Mouse (Mus musculus): ENCODE results near the gene Cstad. TPM values are rescaled to one million over a fixed set of nuclear protein-coding genes. Genes with fewer than 3 reads are reported as not detected.
A peak's percentile ranks its signal among the peaks of the same experiment; 100 is the strongest.

Cstad gene
- polyA plus RNA-seq, 1 experiment from 2014 or later, result 1.4 TPM

- 87% methylated on average over 1 of the region's 1 CpGs for WGBS
- no peaks in the 10 kb centered on the region for H3K4me1 ChIP-seq (ENCODE audit: control insufficient read depth, insufficient read depth, low read length)
- no peak for ATAC-seq (replicated peaks; ENCODE audit: extremely low read depth, insufficient read depth, low FRiP score)
- H3K36me3 ChIP-seq (ENCODE audit: control insufficient read depth, insufficient read depth), result no peaks in the 10 kb centered on the region
- no peaks in the 10 kb centered on the region for H3K9me3 ChIP-seq (replicated peaks; ENCODE audit: control insufficient read depth, low read length)
- no peak overlapping the region for H3K4me2 ChIP-seq (ENCODE audit: low read depth, low read length)
- no peak overlapping the region for H3K4me3 ChIP-seq (ENCODE audit: low read length)
- no peak overlapping the region for H3K27ac ChIP-seq (ENCODE audit: low read length)
- no peaks in the 10 kb centered on the region for H3K27me3 ChIP-seq (ENCODE audit: control insufficient read depth, insufficient read depth, low read length)
- H3K9ac ChIP-seq (ENCODE audit: low read length), result peak overlapping the region; percentile 7; the same call in 1 of the 2 replicates
These were observed 35.3 kb upstream of the Cstad start for GRCm38 (mm10) chr2:30559552-30559951.

GRCm38 (mm10) chr2:30562553-30562952 is 32.3 kb upstream of the Cstad start:
- H3K4me1 ChIP-seq (ENCODE audit: control insufficient read depth, insufficient read depth, low read length), result peaks cover 6% of the 10 kb centered on the region; the same call in 1 of the 2 replicates
- WGBS, result 80% methylated on average over 3 of the region's 3 CpGs
- H3K27me3 ChIP-seq (ENCODE audit: control insufficient read depth, insufficient read depth, low read length), result no peaks in the 10 kb centered on the region
- no peak overlapping the region for H3K9ac ChIP-seq (ENCODE audit: low read length)
- no peak overlapping the region for H3K27ac ChIP-seq (ENCODE audit: low read length)
- H3K4me3 ChIP-seq (ENCODE audit: low read length), result no peak overlapping the region
- no peaks in the 10 kb centered on the region for H3K36me3 ChIP-seq (ENCODE audit: control insufficient read depth, insufficient read depth)
- no peaks in the 10 kb centered on the region for H3K9me3 ChIP-seq (replicated peaks; ENCODE audit: control insufficient read depth, low read length)
- no peak for ATAC-seq (replicated peaks; ENCODE audit: extremely low read depth, insufficient read depth, low FRiP score)
- H3K4me2 ChIP-seq (ENCODE audit: low read depth, low read length), result no peak overlapping the region

GRCm38 (mm10) chr2:30571647-30572046 is 23.2 kb upstream of the Cstad start:
- no peaks in the 10 kb centered on the region for H3K27me3 ChIP-seq (ENCODE audit: control insufficient read depth, insufficient read depth, low read length)
- WGBS, result 90% methylated on average over 4 of the region's 4 CpGs
- ATAC-seq (replicated peaks; ENCODE audit: extremely low read depth, insufficient read depth, low FRiP score), result no peak

GRCm38 (mm10) chr2:30573522-30573921 is 21.3 kb upstream of the Cstad start:
- Histone ChIP-seq H3K27me3 (ENCODE audit: control insufficient read depth, insufficient read depth, low read length) (no peaks in the 10 kb centered on the region), H3K27ac (ENCODE audit: low read length) (no peak overlapping the region), H3K4me3 (ENCODE audit: low read length) (no peak overlapping the region), H3K4me1 (ENCODE audit: control insufficient read depth, insufficient read depth, low read length) (no peaks in the 10 kb centered on the region), H3K9ac (ENCODE audit: low read length) (no peak overlapping the region), H3K9me3 (replicated peaks; ENCODE audit: control insufficient read depth, low read length) (peaks cover 2% of the 10 kb centered on the region; the same call in 1 of the 2 replicates), H3K36me3 (ENCODE audit: control insufficient read depth, insufficient read depth) (no peaks in the 10 kb centered on the region), H3K4me2 (ENCODE audit: low read depth, low read length) (no peak overlapping the region)
- 76% methylated on average over 4 of the region's 4 CpGs for WGBS
- no peak for ATAC-seq (replicated peaks; ENCODE audit: extremely low read depth, insufficient read depth, low FRiP score)

More at GRCm38 (mm10) chr2:30571647-30572046, 23.2 kb upstream of the Cstad start:
- no peak overlapping the region for H3K9ac ChIP-seq (ENCODE audit: low read length)
- H3K4me1 ChIP-seq (ENCODE audit: control insufficient read depth, insufficient read depth, low read length), result peaks cover 6% of the 10 kb centered on the region; the same call in 1 of the 2 replicates
- H3K4me2 ChIP-seq (ENCODE audit: low read depth, low read length), result no peak overlapping the region
- H3K9me3 ChIP-seq (replicated peaks; ENCODE audit: control insufficient read depth, low read length), result peaks cover 2% of the 10 kb centered on the region; the same call in 1 of the 2 replicates
- H3K27ac ChIP-seq (ENCODE audit: low read length), result no peak overlapping the region
- no peak overlapping the region for H3K4me3 ChIP-seq (ENCODE audit: low read length)
- no peaks in the 10 kb centered on the region for H3K36me3 ChIP-seq (ENCODE audit: control insufficient read depth, insufficient read depth)

- WGBS, result 90% methylated on average over 9 of the region's 9 CpGs
These were observed 17.8 kb upstream of the Cstad start for GRCm38 (mm10) chr2:30577010-30577409.

GRCm38 (mm10) chr2:30578006-30578405 is 16.8 kb upstream of the Cstad start:
- Histone ChIP-seq H3K9ac (ENCODE audit: low read length) (no peak overlapping the region), H3K27me3 (ENCODE audit: control insufficient read depth, insufficient read depth, low read length) (no peaks in the 10 kb centered on the region), H3K9me3 (replicated peaks; ENCODE audit: control insufficient read depth, low read length) (peaks cover 8% of the 10 kb centered on the region; the same call in 1 of the 2 replicates), H3K4me3 (ENCODE audit: low read length) (no peak overlapping the region), H3K27ac (ENCODE audit: low read length) (no peak overlapping the region), H3K4me2 (ENCODE audit: low read depth, low read length) (no peak overlapping the region), H3K4me1 (ENCODE audit: control insufficient read depth, insufficient read depth, low read length) (no peaks in the 10 kb centered on the region), H3K36me3 (ENCODE audit: control insufficient read depth, insufficient read depth) (no peaks in the 10 kb centered on the region)
- 56% methylated on average over 2 of the region's 2 CpGs for WGBS
- no peak for ATAC-seq (replicated peaks; ENCODE audit: extremely low read depth, insufficient read depth, low FRiP score)

More at GRCm38 (mm10) chr2:30577010-30577409, 17.8 kb upstream of the Cstad start:
- no peaks in the 10 kb centered on the region for H3K27me3 ChIP-seq (ENCODE audit: control insufficient read depth, insufficient read depth, low read length)
- H3K4me2 ChIP-seq (ENCODE audit: low read depth, low read length), result no peak overlapping the region
- no peaks in the 10 kb centered on the region for H3K36me3 ChIP-seq (ENCODE audit: control insufficient read depth, insufficient read depth)
- H3K9me3 ChIP-seq (replicated peaks; ENCODE audit: control insufficient read depth, low read length), result peaks cover 7% of the 10 kb centered on the region; the same call in 1 of the 2 replicates
- no peak overlapping the region for H3K27ac ChIP-seq (ENCODE audit: low read length)
- no peak overlapping the region for H3K9ac ChIP-seq (ENCODE audit: low read length)
- H3K4me1 ChIP-seq (ENCODE audit: control insufficient read depth, insufficient read depth, low read length), result no peaks in the 10 kb centered on the region
- ATAC-seq (replicated peaks; ENCODE audit: extremely low read depth, insufficient read depth, low FRiP score), result no peak
- H3K4me3 ChIP-seq (ENCODE audit: low read length), result no peak overlapping the region

- ATAC-seq (replicated peaks; ENCODE audit: extremely low read depth, insufficient read depth, low FRiP score), result no peak
- 40% methylated on average over 8 of the region's 8 CpGs for WGBS
- H3K4me1 ChIP-seq (ENCODE audit: control insufficient read depth, insufficient read depth, low read length), result peaks cover 5% of the 10 kb centered on the region
These were observed 7.7 kb upstream of the Cstad start for GRCm38 (mm10) chr2:30587161-30587560.

GRCm38 (mm10) chr2:30587671-30588070 is 7.2 kb upstream of the Cstad start:
- Histone ChIP-seq H3K9me3 (replicated peaks; ENCODE audit: control insufficient read depth, low read length) (no peaks in the 10 kb centered on the region), H3K9ac (ENCODE audit: low read length) (no peak overlapping the region), H3K4me3 (ENCODE audit: low read length) (no peak overlapping the region), H3K4me2 (ENCODE audit: low read depth, low read length) (no peak overlapping the region), H3K27ac (ENCODE audit: low read length) (no peak overlapping the region), H3K4me1 (ENCODE audit: control insufficient read depth, insufficient read depth, low read length) (peaks cover 5% of the 10 kb centered on the region), H3K27me3 (ENCODE audit: control insufficient read depth, insufficient read depth, low read length) (no peaks in the 10 kb centered on the region), H3K36me3 (ENCODE audit: control insufficient read depth, insufficient read depth) (no peaks in the 10 kb centered on the region)
- 65% methylated on average over 2 of the region's 2 CpGs for WGBS
- ATAC-seq (replicated peaks; ENCODE audit: extremely low read depth, insufficient read depth, low FRiP score), result no peak

More at GRCm38 (mm10) chr2:30587161-30587560, 7.7 kb upstream of the Cstad start:
- H3K27me3 ChIP-seq (ENCODE audit: control insufficient read depth, insufficient read depth, low read length), result no peaks in the 10 kb centered on the region
- H3K9me3 ChIP-seq (replicated peaks; ENCODE audit: control insufficient read depth, low read length), result no peaks in the 10 kb centered on the region
- no peak overlapping the region for H3K4me3 ChIP-seq (ENCODE audit: low read length)
- no peaks in the 10 kb centered on the region for H3K36me3 ChIP-seq (ENCODE audit: control insufficient read depth, insufficient read depth)
- no peak overlapping the region for H3K27ac ChIP-seq (ENCODE audit: low read length)
- H3K4me2 ChIP-seq (ENCODE audit: low read depth, low read length), result no peak overlapping the region
- no peak overlapping the region for H3K9ac ChIP-seq (ENCODE audit: low read length)

GRCm38 (mm10) chr2:30588985-30589511 is 5.8 kb upstream of the Cstad start:
- 68% methylated on average over 4 of the region's 4 CpGs for WGBS
- Histone ChIP-seq H3K4me2 (ENCODE audit: low read depth, low read length) (no peak overlapping the region), H3K27ac (ENCODE audit: low read length) (peak overlapping the region; percentile 65), H3K36me3 (ENCODE audit: control insufficient read depth, insufficient read depth) (no peaks in the 10 kb centered on the region), H3K9ac (ENCODE audit: low read length) (0 out of 2 replicates have a peak overlapping the region, but pooled peaks have one; percentile 16), H3K27me3 (ENCODE audit: control insufficient read depth, insufficient read depth, low read length) (no peaks in the 10 kb centered on the region), H3K9me3 (replicated peaks; ENCODE audit: control insufficient read depth, low read length) (no peaks in the 10 kb centered on the region), H3K4me1 (ENCODE audit: control insufficient read depth, insufficient read depth, low read length) (peaks cover 11% of the 10 kb centered on the region), H3K4me3 (ENCODE audit: low read length) (no peak overlapping the region)
- ATAC-seq (replicated peaks; ENCODE audit: extremely low read depth, insufficient read depth, low FRiP score), result no peak

Data from heart, embryonic 16.5 days (tissue).